Mouse (Mus musculus) embryo, embryonic 9.5 days (tissue): ENCODE results near the gene Lss.

ENCODE experiments used
- DNase-seq: peaks from one replicate; pipeline ENCODE4 v3.0.0-alpha.2; 2017; ENCODE audit errors: extremely low spot score

Lss gene

GRCm38 (mm10) chr10:76531375-76531774 is at the start of gene Lss:
Gene Lss (plus strand): TSS chr10:76531588.
- peak; percentile 97 for DNase-seq

GRCm38 (mm10) chr10:76486302-76486701 is 45.1 kb upstream of the Lss start:
- no peak for DNase-seq

- no peak for DNase-seq
Observed at GRCm38 (mm10) chr10:76488265-76488664, 43.1 kb upstream of the Lss start.

- no peak for DNase-seq
Observed at GRCm38 (mm10) chr10:76489205-76489604, 42.2 kb upstream of the Lss start.

GRCm38 (mm10) chr10:76493527-76493926 is 37.9 kb upstream of the Lss start:
- DNase-seq: no peak

- DNase-seq: no peak
Observed at GRCm38 (mm10) chr10:76495501-76495900, 35.9 kb upstream of the Lss start.

- DNase-seq: no peak
Observed at GRCm38 (mm10) chr10:76496366-76496765, 35.0 kb upstream of the Lss start.

GRCm38 (mm10) chr10:76497522-76497921 is 33.9 kb upstream of the Lss start:
- no peak for DNase-seq

- DNase-seq: no peak
Observed at GRCm38 (mm10) chr10:76504271-76504943, 27.0 kb upstream of the Lss start.

- no peak for DNase-seq
Observed at GRCm38 (mm10) chr10:76505865-76506264, 25.5 kb upstream of the Lss start.

- DNase-seq: peak; percentile 68
Observed at GRCm38 (mm10) chr10:76512965-76513583, 18.3 kb upstream of the Lss start.

- no peak for DNase-seq
Observed at GRCm38 (mm10) chr10:76530922-76531321, 466 bp upstream of the Lss start.

- no peak for DNase-seq
Observed at GRCm38 (mm10) chr10:76531828-76532227, 440 bp downstream of the Lss start.

- no peak for DNase-seq
Observed at GRCm38 (mm10) chr10:76535526-76535925, 4.1 kb downstream of the Lss start.

GRCm38 (mm10) chr10:76537619-76538018 is 6.2 kb downstream of the Lss start:
- no peak for DNase-seq

- no peak for DNase-seq
Observed at GRCm38 (mm10) chr10:76541336-76542085, 10.1 kb downstream of the Lss start.

- DNase-seq: no peak
Observed at GRCm38 (mm10) chr10:76542636-76543375, 11.4 kb downstream of the Lss start.

- no peak for DNase-seq
Observed at GRCm38 (mm10) chr10:76546566-76546965, 15.2 kb downstream of the Lss start.

- no peak for DNase-seq
Observed at GRCm38 (mm10) chr10:76548218-76548617, 16.8 kb downstream of the Lss start.

- no peak for DNase-seq
Observed at GRCm38 (mm10) chr10:76550458-76550857, 19.1 kb downstream of the Lss start.

- DNase-seq: no peak
Observed at GRCm38 (mm10) chr10:76551556-76551955, 20.2 kb downstream of the Lss start.

GRCm38 (mm10) chr10:76554061-76554460 is 22.7 kb downstream of the Lss start:
- DNase-seq: no peak
